Mouse (Mus musculus): ENCODE results near the gene Hist1h3e. TPM values are rescaled to one million over a fixed set of nuclear protein-coding genes. Genes with fewer than 3 reads are reported as not detected.
"Not testable (repeated sequence)": the region's sequence is repeated elsewhere in the genome, so short reads cannot be mapped to it uniquely, and the experiment has no call there.

The Hist1h3e gene
- polyA plus RNA-seq, 1 experiment from 2014 or later: 7.0 TPM

DNA sequence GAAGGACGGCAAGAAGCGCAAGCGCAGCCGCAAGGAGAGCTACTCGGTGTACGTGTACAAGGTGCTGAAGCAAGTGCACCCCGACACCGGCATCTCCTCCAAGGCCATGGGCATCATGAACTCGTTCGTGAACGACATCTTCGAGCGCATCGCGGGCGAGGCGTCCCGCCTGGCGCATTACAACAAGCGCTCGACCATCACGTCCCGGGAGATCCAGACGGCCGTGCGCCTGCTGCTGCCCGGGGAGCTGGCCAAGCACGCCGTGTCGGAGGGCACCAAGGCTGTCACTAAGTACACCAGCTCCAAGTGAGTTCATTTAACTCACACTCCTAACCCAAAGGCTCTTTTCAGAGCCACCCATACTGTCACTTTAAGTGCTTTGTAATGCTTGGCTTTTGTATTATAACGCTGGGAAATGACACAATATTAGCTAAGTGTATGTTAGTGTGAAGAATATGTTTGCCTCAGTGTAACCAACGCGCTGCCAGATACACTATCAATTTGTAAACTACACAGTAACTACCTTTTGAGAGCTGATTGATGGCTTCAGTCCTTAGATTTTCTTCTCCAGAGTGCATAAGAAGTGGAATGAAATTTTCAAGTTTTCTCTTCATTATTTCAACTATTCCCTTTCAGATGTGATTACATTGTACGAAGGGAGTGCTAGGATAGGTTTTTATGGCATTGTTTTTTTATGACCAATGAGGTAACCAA is 9.5 kb upstream of the Hist1h3e start:
- Histone ChIP-seq H3K4me1 (peaks cover 26% of the 10 kb centered on the region), H3K4me2 (replicated peaks) (peak overlapping the region; percentile 68), H3K27ac (replicated peaks) (peak overlapping the region; percentile 96), H3K4me3 (peak overlapping the region; percentile 45), H3K9ac (replicated peaks) (peak overlapping the region; percentile 72)
- H3K36me3 ChIP-seq; ATAC-seq (ENCODE audit: low FRiP score, low read depth); H3K27me3 ChIP-seq; H3K9me3 ChIP-seq: not testable (repeated sequence)
- WGBS: under 1% methylated on average over 17 of the region's 34 CpGs

DNA sequence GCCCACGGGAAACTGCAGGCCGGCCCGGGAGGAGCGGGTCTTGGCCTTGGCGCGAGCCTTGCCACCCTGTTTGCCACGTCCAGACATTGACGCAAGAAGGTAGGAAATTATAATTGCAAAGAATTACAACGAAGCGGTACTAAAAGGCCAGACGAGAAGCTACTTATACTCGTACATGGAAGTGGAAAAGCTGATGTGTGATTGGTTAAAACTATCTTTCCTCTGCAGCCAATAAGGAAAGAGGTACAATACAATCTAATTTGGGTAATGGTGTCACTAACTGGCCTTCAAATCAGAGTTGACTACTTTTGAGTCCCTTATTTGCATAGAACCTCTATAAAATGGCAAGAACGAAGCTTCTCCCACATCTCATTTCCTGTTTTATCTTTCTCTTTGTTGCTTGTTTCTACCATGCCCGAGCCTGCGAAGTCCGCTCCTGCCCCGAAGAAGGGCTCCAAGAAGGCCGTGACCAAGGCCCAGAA is 8.9 kb upstream of the Hist1h3e start, which contains the start of the genes Hist1h2ae and Hist1h2bg:
Hist1h2ae (minus strand) TSS at position 199 of the 482 bp plus-strand sequence.
Hist1h2bg (plus strand) TSS at position 375 of the 482 bp plus-strand sequence.
- H3K27ac ChIP-seq (replicated peaks): peak within 1 kb of the TSS; percentile 96
- peak; percentile 91 for ATAC-seq (ENCODE audit: low FRiP score, low read depth)
- 0% methylated on average over 18 of the region's 18 CpGs for WGBS
- H3K4me1 ChIP-seq: peaks cover 20% of the 10 kb centered on the region
- H3K9me3 ChIP-seq: no peaks in the 10 kb centered on the region
- H3K4me2 ChIP-seq (replicated peaks): peak within 1 kb of the TSS; percentile 68
- no peaks in the 10 kb centered on the region for H3K36me3 ChIP-seq
- H3K9ac ChIP-seq (replicated peaks): peak within 1 kb of the TSS; percentile 72
- no peaks in the 10 kb centered on the region for H3K27me3 ChIP-seq
- H3K4me3 ChIP-seq: peak within 1 kb of the TSS; percentile 45

DNA sequence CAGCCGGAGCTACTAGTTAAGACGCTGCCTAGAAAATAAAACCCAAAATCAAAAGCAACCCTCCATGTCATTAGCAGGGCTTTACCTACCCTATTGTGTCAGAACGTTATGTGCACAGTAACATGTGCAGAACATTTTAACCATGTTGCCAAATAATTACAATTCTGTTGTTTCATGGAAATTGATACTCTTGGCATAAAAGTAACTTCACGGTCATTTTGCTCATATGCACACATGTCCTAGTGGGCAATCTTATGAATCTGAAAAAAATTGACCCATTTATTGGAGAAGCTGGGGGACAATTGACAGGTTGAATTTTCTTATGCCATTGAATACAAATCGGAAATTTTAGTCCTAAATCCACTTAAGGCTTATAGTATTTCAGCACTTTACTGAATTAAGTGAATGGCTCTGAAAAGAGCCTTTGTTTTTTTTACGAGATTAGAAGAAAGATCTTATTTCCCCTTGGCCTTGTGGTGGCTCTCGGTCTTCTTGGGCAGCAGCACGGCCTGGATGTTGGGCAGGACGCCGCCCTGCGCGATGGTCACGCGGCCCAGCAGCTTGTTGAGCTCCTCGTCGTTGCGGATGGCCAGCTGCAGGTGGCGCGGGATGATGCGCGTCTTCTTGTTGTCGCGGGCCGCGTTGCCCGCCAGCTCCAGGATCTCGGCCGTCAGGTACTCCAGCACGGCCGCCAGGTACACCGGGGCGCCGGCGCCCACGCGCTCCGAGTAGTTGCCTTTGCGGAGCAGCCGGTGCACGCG is 8.3 kb upstream of the Hist1h3e start:
- H3K4me3 ChIP-seq: peak overlapping the region; percentile 42
- not testable (repeated sequence) for ATAC-seq (ENCODE audit: low FRiP score, low read depth)

DNA sequence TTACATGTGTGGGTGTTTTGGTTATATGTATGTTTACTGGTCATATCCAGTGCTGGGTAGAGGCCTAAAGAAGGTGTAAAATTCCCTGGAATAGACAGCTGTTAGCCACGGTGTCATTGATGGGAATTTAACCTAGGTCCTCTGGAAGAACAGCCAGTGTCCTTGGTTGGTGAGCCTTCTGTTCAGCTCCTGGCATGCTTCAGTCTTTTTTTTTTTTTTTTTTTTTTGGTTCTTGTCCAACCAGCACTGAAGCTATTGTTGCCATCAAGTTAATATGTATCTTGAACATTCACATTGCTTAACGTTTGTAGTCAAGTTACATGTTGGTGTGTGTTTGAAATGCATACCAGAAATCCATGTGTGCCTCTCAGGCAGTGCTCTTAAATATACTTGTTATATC is 2.3 kb upstream of the Hist1h3e start:
- Histone ChIP-seq H3K27ac (replicated peaks) (peak overlapping the region; percentile 98; the same call in 1 of the 2 replicates), H3K9ac (replicated peaks) (no peak overlapping the region), H3K36me3 (no peaks in the 10 kb centered on the region), H3K27me3 (no peaks in the 10 kb centered on the region), H3K4me2 (replicated peaks) (no peak overlapping the region), H3K9me3 (no peaks in the 10 kb centered on the region), H3K4me1 (0 out of 2 replicates have a peak, but pooled peaks cover 2% of the 10 kb centered on the region), H3K4me3 (no peak overlapping the region)
- no peak for ATAC-seq (ENCODE audit: low FRiP score, low read depth)
- WGBS: 96% methylated on average over 2 of the region's 2 CpGs

More for the DNA sequence above, 8.3 kb upstream of the Hist1h3e start:
- H3K27me3 ChIP-seq, H3K9me3 ChIP-seq, H3K36me3 ChIP-seq: not testable (repeated sequence)
- Histone ChIP-seq H3K27ac (replicated peaks) (peak overlapping the region; percentile 96), H3K4me1 (peaks cover 19% of the 10 kb centered on the region), H3K4me2 (replicated peaks) (peak overlapping the region; percentile 68), H3K9ac (replicated peaks) (peak overlapping the region; percentile 50)
- 2% methylated on average over 21 of the region's 41 CpGs for WGBS

DNA sequence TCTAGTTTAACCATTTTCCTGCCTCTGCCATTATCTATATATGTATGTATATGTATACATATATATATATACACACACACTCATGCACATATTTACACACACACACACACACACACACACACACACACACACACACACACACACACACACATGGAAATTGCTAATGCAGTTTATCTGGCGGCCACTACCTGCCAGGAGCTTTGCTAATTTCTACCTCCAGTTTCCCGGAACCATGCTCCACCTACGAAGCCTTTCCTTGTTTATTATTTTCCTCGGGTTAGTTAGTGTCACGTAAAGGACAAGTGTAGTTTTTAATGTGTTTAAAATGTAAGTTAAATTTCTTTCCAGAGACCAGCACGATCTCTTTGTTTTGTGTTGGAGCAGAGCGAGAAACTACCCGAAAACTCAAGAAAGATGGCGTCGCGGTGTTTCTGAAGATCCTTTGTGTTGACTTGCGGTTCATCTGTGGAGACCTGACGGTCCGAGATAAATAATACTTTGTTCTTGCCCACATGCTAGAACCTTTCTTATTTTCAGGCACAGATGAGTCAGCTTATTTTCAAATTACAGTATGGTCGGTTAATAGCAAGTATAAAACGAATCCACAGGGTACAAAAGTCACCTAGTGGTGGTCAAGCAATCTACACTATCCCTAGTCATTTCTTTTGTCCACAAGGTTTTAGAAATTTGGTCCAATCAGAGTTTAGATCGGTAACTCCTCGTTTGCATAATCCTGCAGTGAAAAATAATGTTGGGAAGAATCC is 712 bp upstream of the Hist1h3e start:
- 2% methylated on average over 18 of the region's 18 CpGs for WGBS
- peak overlapping the region; percentile 98 for H3K27ac ChIP-seq (replicated peaks)
- H3K9ac ChIP-seq (replicated peaks): peak overlapping the region; percentile 56
- H3K4me1 ChIP-seq: 0 out of 2 replicates have a peak, but pooled peaks cover 2% of the 10 kb centered on the region
- H3K4me3 ChIP-seq: peak overlapping the region; percentile 46
- H3K9me3 ChIP-seq: no peaks in the 10 kb centered on the region
- ATAC-seq (ENCODE audit: low FRiP score, low read depth): peak; percentile 46; the same call in 1 of the 2 replicates
- no peaks in the 10 kb centered on the region for H3K27me3 ChIP-seq
- no peaks in the 10 kb centered on the region for H3K36me3 ChIP-seq
- peak overlapping the region; percentile 78 for H3K4me2 ChIP-seq (replicated peaks)

DNA sequence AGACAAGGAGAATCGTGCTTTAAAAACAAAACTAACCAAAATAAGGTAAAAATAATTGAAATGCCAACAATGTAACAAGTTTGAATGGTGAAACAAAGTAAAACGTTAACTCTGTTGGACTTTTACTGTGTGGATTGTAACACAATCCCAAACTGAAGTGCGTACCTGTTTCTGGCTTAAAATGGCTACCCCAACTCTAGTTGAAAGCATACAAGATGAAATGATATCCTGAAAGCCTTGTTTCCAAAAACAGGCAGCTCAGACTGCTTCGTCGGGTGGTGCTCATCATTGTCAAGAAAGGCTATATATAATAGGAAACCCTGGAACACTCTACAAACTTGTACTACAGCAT is 662 bp downstream of the Hist1h3e start:
- H3K36me3 ChIP-seq; H3K4me1 ChIP-seq; H3K27me3 ChIP-seq; H3K9me3 ChIP-seq; ATAC-seq (ENCODE audit: low FRiP score, low read depth): not testable (repeated sequence)
- H3K4me2 ChIP-seq (replicated peaks): peak overlapping the region; percentile 78
- H3K4me3 ChIP-seq: peak overlapping the region; percentile 46
- 0% methylated on average over 2 of the region's 5 CpGs for WGBS
- peak overlapping the region; percentile 98 for H3K27ac ChIP-seq (replicated peaks)
- H3K9ac ChIP-seq (replicated peaks): peak overlapping the region; percentile 49; the same call in 1 of the 2 replicates

DNA sequence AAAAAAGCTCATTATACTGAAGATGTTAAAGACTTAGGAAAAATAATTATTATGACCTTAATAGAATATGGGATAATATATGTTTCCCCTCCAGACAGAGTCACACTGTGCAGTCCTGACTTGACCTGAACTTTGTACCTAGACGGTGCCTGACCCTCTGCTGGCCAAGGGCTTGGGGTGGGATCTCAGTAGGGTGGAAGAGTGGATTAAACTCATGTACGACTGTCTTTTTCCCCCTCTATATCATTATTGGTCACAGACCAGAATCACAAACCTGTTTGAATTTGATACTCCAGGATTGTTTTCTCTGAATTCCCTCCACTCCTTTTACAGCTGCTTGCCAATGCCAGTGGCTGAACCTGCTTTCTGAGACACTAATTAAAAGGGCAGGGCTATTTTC is 1.5 kb downstream of the Hist1h3e start:
- H3K9me3 ChIP-seq; H3K4me3 ChIP-seq; H3K9ac ChIP-seq (replicated peaks); H3K4me1 ChIP-seq; H3K27me3 ChIP-seq; ATAC-seq (ENCODE audit: low FRiP score, low read depth); H3K36me3 ChIP-seq: not testable (repeated sequence)
- WGBS: 12% methylated on average over 2 of the region's 2 CpGs
- peak overlapping the region; percentile 65 for H3K27ac ChIP-seq (replicated peaks)
- H3K4me2 ChIP-seq (replicated peaks): peak overlapping the region; percentile 26

DNA sequence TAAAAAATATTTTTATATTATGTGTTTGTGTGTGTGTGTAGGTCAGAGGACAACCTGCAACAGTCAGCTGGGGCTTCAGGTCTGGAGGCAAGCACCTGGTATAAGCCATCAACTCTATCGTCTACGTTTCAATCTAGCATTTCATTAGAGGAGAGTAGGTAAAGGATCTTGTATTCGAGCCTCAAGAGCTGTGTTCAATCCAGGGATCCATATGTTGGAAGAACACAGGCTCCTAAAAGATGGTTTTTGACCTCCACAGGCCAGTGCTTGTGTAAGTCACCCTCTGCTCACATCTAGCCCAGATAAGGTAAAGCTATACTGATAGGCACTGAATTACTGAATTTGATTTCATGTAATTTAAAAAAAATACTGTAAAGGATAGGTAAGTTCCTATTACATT is 5.3 kb downstream of the Hist1h3e start:
- no peaks in the 10 kb centered on the region for H3K27me3 ChIP-seq
- no peak overlapping the region for H3K4me3 ChIP-seq
- H3K36me3 ChIP-seq: no peaks in the 10 kb centered on the region
- WGBS: 68% methylated on average over 3 of the region's 3 CpGs
- no peak for ATAC-seq (ENCODE audit: low FRiP score, low read depth)
- peak overlapping the region; percentile 97; the same call in 1 of the 2 replicates for H3K27ac ChIP-seq (replicated peaks)
- no peak overlapping the region for H3K9ac ChIP-seq (replicated peaks)
- peak overlapping the region; percentile 98; the same call in 1 of the 2 replicates for H3K4me2 ChIP-seq (replicated peaks)
- H3K9me3 ChIP-seq: no peaks in the 10 kb centered on the region
- peaks cover 20% of the 10 kb centered on the region for H3K4me1 ChIP-seq

DNA sequence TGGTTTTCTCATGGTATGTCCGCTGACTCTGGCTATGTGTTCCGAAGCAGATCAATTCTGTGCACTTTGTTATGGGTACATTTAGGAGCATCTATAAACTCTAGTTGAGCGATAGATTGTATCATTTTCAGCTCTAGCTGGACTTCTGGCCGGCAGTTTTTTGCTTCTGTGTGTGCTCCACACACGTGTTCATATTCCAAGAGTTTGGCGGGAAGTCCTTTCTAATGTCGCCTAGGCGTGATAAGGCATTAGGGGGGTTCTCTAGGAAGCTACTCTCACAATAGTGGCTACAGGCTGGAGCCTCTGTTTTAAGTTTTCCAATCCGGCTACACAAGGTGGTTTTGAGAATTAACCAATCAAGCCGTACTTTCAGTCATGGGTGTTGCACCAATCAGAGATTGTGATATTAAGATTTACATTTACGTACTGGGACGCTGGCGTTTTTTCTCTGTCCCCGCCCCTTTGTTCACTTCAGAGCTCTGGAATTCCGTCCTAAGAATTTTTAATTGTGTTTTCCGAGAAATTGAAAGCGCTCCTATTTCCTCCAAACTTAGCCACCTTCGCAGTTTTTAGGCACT is 6.2 kb downstream of the Hist1h3e start:
- Histone ChIP-seq H3K36me3 (no peaks in the 10 kb centered on the region), H3K4me2 (replicated peaks) (peak overlapping the region; percentile 98), H3K9me3 (no peaks in the 10 kb centered on the region), H3K27ac (replicated peaks) (peak overlapping the region; percentile 97), H3K27me3 (no peaks in the 10 kb centered on the region), H3K4me1 (peaks cover 20% of the 10 kb centered on the region), H3K4me3 (peak overlapping the region; percentile 59), H3K9ac (replicated peaks) (peak overlapping the region; percentile 75)
- peak; percentile 76 for ATAC-seq (ENCODE audit: low FRiP score, low read depth)
- WGBS: under 1% methylated on average over 18 of the region's 18 CpGs

DNA sequence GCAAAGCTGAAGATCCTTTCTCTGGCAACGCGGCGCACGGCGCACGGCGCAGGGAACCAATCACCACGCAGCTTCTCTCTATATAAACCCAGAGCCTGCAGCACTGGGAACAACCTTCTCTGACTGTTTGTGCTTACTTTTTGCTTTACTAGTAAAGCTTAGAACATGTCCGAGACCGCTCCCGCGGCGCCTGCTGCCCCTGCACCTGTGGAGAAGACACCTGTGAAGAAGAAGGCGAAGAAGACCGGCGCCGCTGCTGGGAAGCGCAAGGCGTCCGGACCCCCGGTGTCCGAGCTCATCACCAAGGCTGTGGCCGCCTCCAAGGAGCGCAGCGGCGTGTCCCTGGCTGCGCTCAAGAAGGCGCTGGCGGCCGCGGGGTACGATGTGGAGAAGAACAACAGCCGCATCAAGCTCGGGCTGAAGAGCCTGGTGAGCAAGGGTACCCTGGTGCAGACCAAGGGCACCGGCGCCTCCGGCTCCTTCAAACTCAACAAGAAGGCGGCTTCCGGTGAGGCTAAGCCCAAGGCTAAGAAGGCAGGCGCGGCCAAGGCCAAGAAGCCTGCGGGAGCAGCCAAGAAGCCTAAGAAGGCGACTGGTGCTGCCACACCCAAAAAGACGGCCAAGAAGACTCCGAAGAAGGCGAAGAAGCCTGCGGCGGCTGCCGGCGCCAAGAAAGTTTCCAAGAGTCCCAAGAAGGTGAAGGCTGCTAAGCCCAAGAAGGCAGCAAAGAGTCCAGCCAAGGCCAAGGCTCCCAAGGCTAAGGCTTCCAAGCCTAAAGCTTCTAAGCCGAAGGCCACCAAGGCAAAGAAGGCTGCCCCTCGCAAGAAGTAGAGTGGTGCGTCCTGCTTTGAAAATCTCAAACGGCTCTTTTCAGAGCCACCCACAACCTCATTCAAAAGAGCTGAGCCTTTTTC is 7.0 kb downstream of the Hist1h3e start:
- peak; percentile 86 for ATAC-seq (ENCODE audit: low FRiP score, low read depth)
- H3K9ac ChIP-seq (replicated peaks): peak overlapping the region; percentile 75
- under 1% methylated on average over 54 of the region's 54 CpGs for WGBS

More for the DNA sequence above, 7.0 kb downstream of the Hist1h3e start:
- H3K4me2 ChIP-seq (replicated peaks): peak overlapping the region; percentile 98
- peak overlapping the region; percentile 59 for H3K4me3 ChIP-seq
- no peaks in the 10 kb centered on the region for H3K27me3 ChIP-seq
- peak overlapping the region; percentile 97 for H3K27ac ChIP-seq (replicated peaks)
- H3K36me3 ChIP-seq: no peaks in the 10 kb centered on the region
- H3K9me3 ChIP-seq: no peaks in the 10 kb centered on the region
- peaks cover 22% of the 10 kb centered on the region for H3K4me1 ChIP-seq
